Mouse (Mus musculus) kidney, adult 2 months (tissue): ENCODE measurements at regions not wholly inside any gene's neighbourhood (a gene's known extent, or its start where the extent isn't known, plus 50 kb on each side); places are given as distances from the start of the nearest gene placed in this dataset.

Source experiments
- CTCF ChIP-seq: fragments of 200-500 bp; conservative IDR thresholded peaks from 2 replicates; pipeline ENCODE4 v1.5.1; 2011; ENCODE audit warnings: low read depth, mild to moderate bottlenecking, control low read depth, low read length, moderate library complexity, mixed read lengths; ENCODE audit not compliant: insufficient read depth, insufficient read length
- POLR2A ChIP-seq: fragments of 200-500 bp; IDR thresholded peaks from one replicate; pipeline ENCODE4 v1.6.1; 2011; ENCODE audit warnings: low read depth, low read length, control low read depth

GRCm38 (mm10) chr19:36290778-36291177 lies 57.3 kb upstream of the Pcgf5 start:
- TF ChIP-seq POLR2A = no peak
- TF ChIP-seq CTCF = no peak
